In genomic region chr8:125090889-125091740, GRCm38 (mm10) we compare ENCODE assay signal across 9 mouse cellular contexts. TPM values are rescaled to one million over a fixed set of nuclear protein-coding genes. Genes with fewer than 3 reads are reported as not detected.
DNase-seq lines count a peak whose midpoint lies in the region; ATAC-seq and TF ChIP-seq lines count a peak whose summit lies in the region.
"Had no signal": no experiment of that assay in that cellular context is flagged by ENCODE, and none has a peak within 500 bp of the region (broad histone marks: within the 10 kb centered on the region; RNA-seq: fewer than 3 reads in every experiment).

No protein-coding gene starts in this region.

- no peak overlapping the region for H3K9ac ChIP-seq in hindbrain, embryonic 16.5 days (ENCODE audit: low read depth, low read length)
- no peak overlapping the region for H3K9ac ChIP-seq in hindbrain, embryonic 11.5 days (ENCODE audit: low read depth, low read length)
- H3K9ac ChIP-seq in forebrain, postnatal 0 days: no peak overlapping the region
- no peak overlapping the region for H3K9ac ChIP-seq in hindbrain, postnatal 0 days (replicated peaks; ENCODE audit: low read length)
- H3K9ac ChIP-seq: liver, embryonic 13.5 days had no signal

- no peaks in the 10 kb centered on the region for H3K27me3 ChIP-seq in hindbrain, embryonic 16.5 days (replicated peaks; ENCODE audit: control insufficient read depth, insufficient read depth, low read length)
- H3K27me3 ChIP-seq in hindbrain, embryonic 11.5 days (ENCODE audit: control insufficient read depth, insufficient read depth, low read length): no peaks in the 10 kb centered on the region
- H3K27me3 ChIP-seq in forebrain, postnatal 0 days (ENCODE audit: insufficient read depth, low read length): no peaks in the 10 kb centered on the region
- H3K27me3 ChIP-seq in hindbrain, postnatal 0 days (ENCODE audit: insufficient read depth, low read length): no peaks in the 10 kb centered on the region
- H3K27me3 ChIP-seq: liver, embryonic 13.5 days had no signal

- 74% methylated on average over 21 of the region's 21 CpGs for WGBS in hindbrain, embryonic 16.5 days
- WGBS in hindbrain, embryonic 11.5 days: 72% methylated on average over 21 of the region's 21 CpGs
- WGBS in forebrain, postnatal 0 days: 51% methylated on average over 21 of the region's 21 CpGs
- WGBS in hindbrain, postnatal 0 days: 68% methylated on average over 21 of the region's 21 CpGs

- no peak overlapping the region for H3K27ac ChIP-seq in hindbrain, embryonic 16.5 days (ENCODE audit: low read depth, low read length)
- H3K27ac ChIP-seq in hindbrain, embryonic 11.5 days (ENCODE audit: low read depth, low read length): no peak overlapping the region
- no peak overlapping the region for H3K27ac ChIP-seq in forebrain, postnatal 0 days (ENCODE audit: low read depth, low read length)
- H3K27ac ChIP-seq in hindbrain, postnatal 0 days: no peak overlapping the region
- H3K27ac ChIP-seq: liver, embryonic 13.5 days had no signal

- no peaks in the 10 kb centered on the region for H3K4me1 ChIP-seq in hindbrain, embryonic 16.5 days (ENCODE audit: control insufficient read depth, insufficient read depth, low read depth, low read length)
- H3K4me1 ChIP-seq in hindbrain, embryonic 11.5 days (replicated peaks; ENCODE audit: control insufficient read depth, insufficient read depth, low read length): no peaks in the 10 kb centered on the region
- no peaks in the 10 kb centered on the region for H3K4me1 ChIP-seq in forebrain, postnatal 0 days (ENCODE audit: insufficient read depth)
- no peaks in the 10 kb centered on the region for H3K4me1 ChIP-seq in hindbrain, postnatal 0 days (ENCODE audit: insufficient read depth, low read length)
- H3K4me1 ChIP-seq: liver, embryonic 13.5 days had no signal

- H3K4me3 ChIP-seq in hindbrain, embryonic 16.5 days (ENCODE audit: low read length): no peak overlapping the region
- no peak overlapping the region for H3K4me3 ChIP-seq in hindbrain, embryonic 11.5 days (ENCODE audit: low read depth, low read length)
- no peak overlapping the region for H3K4me3 ChIP-seq in forebrain, postnatal 0 days (ENCODE audit: low read depth, low read length)
- no peak overlapping the region for H3K4me3 ChIP-seq in hindbrain, postnatal 0 days (ENCODE audit: low read length)
- H3K4me3 ChIP-seq: liver, embryonic 13.5 days had no signal

- no peak for DNase-seq in hindbrain, embryonic 11.5 days (ENCODE audit: low spot score)
- peak; percentile 75 for DNase-seq in forebrain, postnatal 0 days
- DNase-seq in heart, postnatal 10 days: peak; percentile 83 to 84
- DNase-seq in left cerebral cortex, postnatal 10 days (ENCODE audit: extremely low spot score in 1 of 2, low spot score in 2 of 2): peak; percentile 45 to 73
- DNase-seq in right cerebral cortex, postnatal 25 days: peak; percentile 42
- DNase-seq in hindbrain, postnatal 0 days (ENCODE audit: low spot score): no peak
- DNase-seq: liver, embryonic 13.5 days had no signal

- peak; percentile 70; the same call in 1 of the 2 replicates for ATAC-seq in hindbrain, embryonic 16.5 days
- ATAC-seq in hindbrain, embryonic 11.5 days (ENCODE audit: low FRiP score): no peak
- peak; percentile 94 for ATAC-seq in forebrain, postnatal 0 days
- no peak for ATAC-seq in hindbrain, postnatal 0 days
- no peak for ATAC-seq in activated CD4-positive, CD25-positive, alpha-beta regulatory T cell, adult 4 months

- H3K9me3 ChIP-seq in hindbrain, embryonic 16.5 days (ENCODE audit: control insufficient read depth, low read length): no peaks in the 10 kb centered on the region
- no peaks in the 10 kb centered on the region for H3K9me3 ChIP-seq in hindbrain, embryonic 11.5 days (ENCODE audit: control insufficient read depth, low read length)
- H3K9me3 ChIP-seq in forebrain, postnatal 0 days (ENCODE audit: low read length): no peaks in the 10 kb centered on the region
- H3K9me3 ChIP-seq in hindbrain, postnatal 0 days (ENCODE audit: low read length): no peaks in the 10 kb centered on the region
- H3K9me3 ChIP-seq: liver, embryonic 13.5 days had no signal

- no peak overlapping the region for H3K4me2 ChIP-seq in hindbrain, embryonic 16.5 days (ENCODE audit: low read length)
- H3K4me2 ChIP-seq in hindbrain, embryonic 11.5 days (replicated peaks; ENCODE audit: low read depth, low read length): no peak overlapping the region
- H3K4me2 ChIP-seq in forebrain, postnatal 0 days (ENCODE audit: low read depth): peak overlapping the region; percentile 5; the same call in 1 of the 2 replicates
- no peak overlapping the region for H3K4me2 ChIP-seq in hindbrain, postnatal 0 days (ENCODE audit: low read depth, low read length)
- H3K4me2 ChIP-seq: liver, embryonic 13.5 days had no signal

- no peaks in the 10 kb centered on the region for H3K36me3 ChIP-seq in hindbrain, embryonic 16.5 days (ENCODE audit: control insufficient read depth, insufficient read depth, low read length)
- H3K36me3 ChIP-seq in hindbrain, embryonic 11.5 days (ENCODE audit: control insufficient read depth, insufficient read depth, low read length): no peaks in the 10 kb centered on the region
- H3K36me3 ChIP-seq in forebrain, postnatal 0 days (ENCODE audit: insufficient read depth): no peaks in the 10 kb centered on the region
- H3K36me3 ChIP-seq in hindbrain, postnatal 0 days (ENCODE audit: insufficient read depth, low read length): no peaks in the 10 kb centered on the region
- H3K36me3 ChIP-seq: liver, embryonic 13.5 days had no signal

- intact Hi-C loops in heart, postnatal 10 days (cut with DNase I): no loop called here
- intact Hi-C loops in left cerebral cortex, postnatal 10 days (cut with DNase I): no loop called here

- no peak for TF ChIP-seq CTCF in forebrain, postnatal 0 days (IDR thresholded peaks at IDR 0.05; ENCODE audit: low read depth)
- TF ChIP-seq CTCF in hindbrain, postnatal 0 days (IDR thresholded peaks at IDR 0.05; ENCODE audit: low read depth): no peak

RNA-seq across cellular contexts. Expression of gene Disc1, which starts 37.1 kb away (rescaled TPM):
- 2.0 and 2.6 TPM in 2 replicates for polyA plus RNA-seq in hindbrain, embryonic 16.5 days (2015; fragmentation: Nextera tagmentation; extraction: Ambion mirVana)
- 1.2 and 1.6 TPM in 2 replicates for polyA plus RNA-seq in hindbrain, embryonic 11.5 days (2014; fragmentation: Nextera tagmentation; extraction: Ambion mirVana)
- 2.8 and 6.4 TPM in 2 replicates for total RNA-seq in forebrain, postnatal 0 days (2014; rRNA removed)
- polyA plus RNA-seq in forebrain, postnatal 0 days (2015; fragmentation: Nextera tagmentation; extraction: Ambion mirVana): 0.58 and 0.73 TPM in 2 replicates
- 1 to 10 TPM; 4.1 to 4.3 TPM for total RNA-seq in heart, postnatal 10 days (2021)
- total RNA-seq in left cerebral cortex, postnatal 10 days (2021): 1 to 10 TPM; 1.9 to 3.1 TPM
- 7.1 and 10.7 TPM in 2 replicates for total RNA-seq in hindbrain, postnatal 0 days (2014; rRNA removed)
- polyA plus RNA-seq in hindbrain, postnatal 0 days (2015; fragmentation: Nextera tagmentation; extraction: Ambion mirVana): 2.2 and 2.5 TPM in 2 replicates
- under 1 TPM; 0.37 to 0.56 TPM for polyA plus RNA-seq in activated CD4-positive, CD25-positive, alpha-beta regulatory T cell, adult 4 months (2017; shearing (Covaris generic))

Comparison
In these comparisons a context has a peak if more than half of its experiments do, and no peak if none do; other contexts are left out.
1. ATAC-seq: peak in hindbrain, embryonic 16.5 days (single experiment) and forebrain, postnatal 0 days (single experiment); none in hindbrain, embryonic 11.5 days (single experiment), hindbrain, postnatal 0 days (single experiment) and activated CD4-positive, CD25-positive, alpha-beta regulatory T cell, adult 4 months (single experiment).
2. DNase-seq: peak in forebrain, postnatal 0 days (single experiment), heart, postnatal 10 days (2 of 2), left cerebral cortex, postnatal 10 days (2 of 2) and right cerebral cortex, postnatal 25 days (single experiment); none in hindbrain, embryonic 11.5 days (single experiment) and hindbrain, postnatal 0 days (single experiment).